Comparison of ENCODE assay signal across 9 mouse cellular contexts in genomic region chr1:178798333-178798732, GRCm38 (mm10).
A peak's percentile ranks its signal among the peaks of the same experiment; 100 is the strongest.
DNase-seq lines count a peak whose midpoint lies in the region; ATAC-seq and TF ChIP-seq lines count a peak whose summit lies in the region.
"Had no signal": no experiment of that assay in that cellular context is flagged by ENCODE, and none has a peak within 500 bp of the region (broad histone marks: within the 10 kb centered on the region; RNA-seq: fewer than 3 reads in every experiment).

No protein-coding gene starts in this region.

- peak; percentile 21; the same call in 1 of the 2 replicates for TF ChIP-seq POLR2A in cortical plate, adult 2 months (IDR thresholded peaks at IDR 0.05; ENCODE audit: extremely low read depth, insufficient read depth, low read length)

- WGBS in heart, embryonic 14.5 days: 0% methylated on average over 5 of the region's 5 CpGs
- WGBS in midbrain, embryonic 13.5 days: 4% methylated on average over 5 of the region's 5 CpGs

- H3K4me2 ChIP-seq in heart, embryonic 14.5 days (ENCODE audit: low read length): peak overlapping the region; percentile 68
- H3K4me2 ChIP-seq in midbrain, embryonic 13.5 days (replicated peaks): peak overlapping the region; percentile 39

- peak overlapping the region; percentile 33 for H3K4me3 ChIP-seq in cortical plate, adult 2 months (ENCODE audit: insufficient read depth, low read length)
- peak overlapping the region; percentile 32 to 41 for H3K4me3 ChIP-seq in heart, embryonic 14.5 days (ENCODE audit: control insufficient read depth in 1 of 2, insufficient read depth in 1 of 2, low read depth in 1 of 2, low read length in 2 of 2)
- peak overlapping the region; percentile 20 for H3K4me3 ChIP-seq in midbrain, embryonic 13.5 days (replicated peaks)
- H3K4me3 ChIP-seq: myocyte had no signal

- H3K27me3 ChIP-seq in heart, embryonic 14.5 days (ENCODE audit: control insufficient read depth, insufficient read depth, low read length): no peaks in the 10 kb centered on the region
- no peaks in the 10 kb centered on the region for H3K27me3 ChIP-seq in midbrain, embryonic 13.5 days

- peak; percentile 89 for ATAC-seq in cerebellum, adult (ENCODE audit: insufficient number of reproducible peaks, low FRiP score, low TSS enrichment)
- ATAC-seq in heart, embryonic 14.5 days (ENCODE audit: insufficient number of reproducible peaks, insufficient read depth, low FRiP score, low read depth): peak; percentile 14; the same call in 1 of the 2 replicates
- peak; percentile 67 for ATAC-seq in midbrain, embryonic 13.5 days
- ATAC-seq in CD4-positive, CD25-positive, alpha-beta regulatory T cell, adult 4 months: no peak

- no peak for TF ChIP-seq CTCF in cortical plate, adult 2 months (IDR thresholded peaks at IDR 0.05; ENCODE audit: extremely low read depth, insufficient read depth, low read length)

- H3K9me3 ChIP-seq in heart, embryonic 14.5 days (ENCODE audit: control insufficient read depth, low read length): no peaks in the 10 kb centered on the region
- H3K9me3 ChIP-seq in midbrain, embryonic 13.5 days: no peaks in the 10 kb centered on the region

- H3K27ac ChIP-seq in cortical plate, adult 2 months (ENCODE audit: insufficient read depth, low read length): no peak overlapping the region
- peak overlapping the region; percentile 49 to 57 for H3K27ac ChIP-seq in heart, embryonic 14.5 days (replicated peaks in 1 of 2; ENCODE audit: control insufficient read depth in 1 of 2, insufficient read depth in 1 of 2, low read depth in 2 of 2, low read length in 2 of 2)
- peak overlapping the region; percentile 44 for H3K27ac ChIP-seq in midbrain, embryonic 13.5 days

- H3K4me1 ChIP-seq in cortical plate, adult 2 months (ENCODE audit: control insufficient read depth, insufficient read depth, low read length): peaks cover 3% of the 10 kb centered on the region; the same call in 1 of the 2 replicates
- peaks cover 24 to 53% of the 10 kb centered on the region in 2 experiments for H3K4me1 ChIP-seq in heart, embryonic 14.5 days (ENCODE audit: control insufficient read depth in 2 of 2, insufficient read depth in 2 of 2, low read length in 2 of 2)
- H3K4me1 ChIP-seq in midbrain, embryonic 13.5 days (replicated peaks): peaks cover 16% of the 10 kb centered on the region

- H3K9ac ChIP-seq in heart, embryonic 14.5 days (ENCODE audit: low read length): peak overlapping the region; percentile 62
- H3K9ac ChIP-seq in midbrain, embryonic 13.5 days (replicated peaks): peak overlapping the region; percentile 53; the same call in 1 of the 2 replicates

- no peak for DNase-seq in cerebellum, postnatal 4 days (ENCODE audit: low spot score in 2 of 2)
- DNase-seq in layer of hippocampus, postnatal 36 days: peak; percentile 60
- no peak for DNase-seq in urinary bladder, postnatal 14 days (ENCODE audit: low spot score)

- no peaks in the 10 kb centered on the region for H3K36me3 ChIP-seq in heart, embryonic 14.5 days (ENCODE audit: control insufficient read depth, insufficient read depth, low read length)
- no peaks in the 10 kb centered on the region for H3K36me3 ChIP-seq in midbrain, embryonic 13.5 days

Comparison
In these comparisons a context has a peak if more than half of its experiments do, and no peak if none do; other contexts are left out.
1. DNase-seq: peak in layer of hippocampus, postnatal 36 days (2 of 2); none in cerebellum, postnatal 4 days (0 of 2) and urinary bladder, postnatal 14 days (single experiment).
2. Peak in every context shown above with its lines, with median percentiles within 50 percentile points of each other: H3K4me3 ChIP-seq.